Mouse (Mus musculus) kidney, adult 9 months (tissue): Measurements from ENCODE around the gene Slco2a1.

ENCODE experiments used
- DNase-seq: peaks from one replicate; pipeline ENCODE4 v3.0.0; 2022

The Slco2a1 gene

DNA sequence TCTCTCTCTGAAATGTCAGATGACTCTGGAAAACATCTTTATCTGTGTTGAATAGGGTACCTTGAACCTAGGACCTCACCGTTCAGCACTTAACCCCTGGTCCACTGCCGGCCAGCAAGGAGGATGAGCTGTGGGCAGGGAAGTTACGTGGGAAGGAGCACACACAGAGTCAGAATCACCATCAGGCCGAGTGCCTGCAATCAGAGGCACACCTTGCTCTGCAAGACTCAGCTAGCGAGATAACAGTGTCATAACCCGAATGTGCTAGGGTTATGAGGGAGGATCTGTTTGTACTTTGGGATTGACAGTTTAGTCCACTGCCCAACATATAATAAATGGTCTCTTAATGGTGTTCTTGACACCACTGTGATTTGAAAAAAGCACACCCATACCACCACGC is 50.2 kb downstream of the Slco2a1 start:
- DNase-seq = no peak

DNA sequence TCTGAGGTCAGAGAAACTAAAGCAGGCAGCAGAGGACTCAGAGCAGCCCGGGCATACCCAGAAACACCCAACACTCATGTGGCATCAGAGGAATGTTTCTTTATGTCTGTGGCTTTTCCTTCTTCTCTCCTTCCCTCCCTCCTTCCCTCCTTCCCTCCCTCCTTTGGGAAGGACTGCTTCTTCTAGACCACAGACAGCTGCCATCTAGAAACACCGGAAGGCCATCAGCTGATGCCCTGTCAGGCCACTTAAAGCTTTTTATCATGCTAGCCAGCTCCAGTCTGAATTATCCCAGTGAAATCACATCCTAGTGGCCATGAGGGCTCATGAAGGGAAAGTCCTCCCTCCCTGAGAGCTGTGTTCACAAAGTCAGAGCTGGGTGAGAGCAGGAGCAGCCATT is 52.1 kb downstream of the Slco2a1 start:
- DNase-seq = no peak

DNA sequence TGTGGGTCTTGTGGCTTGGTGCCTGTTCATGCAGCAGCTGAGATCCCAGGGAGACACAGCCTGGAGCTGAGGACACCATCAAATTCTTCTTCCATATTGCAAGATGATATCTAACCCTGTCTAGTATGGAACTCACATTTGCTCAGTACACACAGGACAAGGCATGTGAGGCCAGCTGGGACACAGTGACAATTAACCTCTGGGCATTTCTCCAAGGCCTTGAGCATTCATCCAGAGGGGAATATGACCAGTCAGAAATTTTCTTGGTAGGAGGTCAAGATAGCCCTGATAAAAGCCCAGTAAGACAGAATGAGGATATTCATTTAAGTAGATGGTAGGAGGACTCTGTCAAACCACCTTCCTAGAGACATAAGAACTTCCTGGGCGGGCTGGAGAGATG is 56.9 kb downstream of the Slco2a1 start:
- DNase-seq = peak; percentile 32

DNA sequence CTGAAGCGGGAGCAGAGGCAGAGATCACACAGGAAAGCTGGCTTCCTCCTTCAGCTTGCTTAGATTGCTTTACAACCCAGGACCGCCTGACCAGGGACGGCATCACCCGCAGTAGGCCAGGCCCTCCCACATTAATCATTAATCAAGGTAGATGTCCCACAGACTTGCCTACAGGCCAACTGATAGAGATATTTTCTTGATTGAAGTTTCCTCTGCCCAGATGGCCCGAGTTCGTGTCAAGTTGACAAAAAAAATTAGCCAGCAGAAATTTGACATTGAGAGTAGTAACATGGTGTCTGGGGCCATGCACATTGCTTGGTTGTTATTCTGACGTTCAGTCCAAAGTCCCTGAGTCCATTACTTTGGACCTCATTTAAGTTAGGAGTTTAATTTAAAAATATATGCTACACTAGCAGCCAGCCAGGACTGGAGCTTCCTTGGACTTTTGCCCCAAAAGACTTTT is 60.6 kb downstream of the Slco2a1 start:
- peak; percentile 54 for DNase-seq

DNA sequence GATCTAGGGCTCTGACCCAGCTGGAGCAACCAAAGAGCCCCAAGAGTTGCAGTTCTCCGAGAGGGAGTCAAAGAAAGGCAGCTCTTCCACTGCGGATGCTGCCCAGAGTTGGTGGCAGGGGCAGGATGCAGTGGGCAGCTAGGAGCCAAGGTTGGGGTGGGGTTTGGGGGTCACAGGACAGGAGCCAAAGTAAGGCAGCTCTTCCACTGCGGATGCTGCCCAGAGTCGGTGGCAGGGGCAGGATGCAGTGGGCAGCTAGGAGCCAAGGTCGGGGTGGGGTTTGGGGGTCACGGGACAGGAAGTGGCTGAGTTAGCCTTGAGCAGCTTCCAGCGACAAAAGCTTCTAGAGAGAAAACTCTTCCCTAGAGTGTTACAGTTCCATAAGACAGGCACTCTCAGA is 65.3 kb downstream of the Slco2a1 start:
- DNase-seq = no peak

DNA sequence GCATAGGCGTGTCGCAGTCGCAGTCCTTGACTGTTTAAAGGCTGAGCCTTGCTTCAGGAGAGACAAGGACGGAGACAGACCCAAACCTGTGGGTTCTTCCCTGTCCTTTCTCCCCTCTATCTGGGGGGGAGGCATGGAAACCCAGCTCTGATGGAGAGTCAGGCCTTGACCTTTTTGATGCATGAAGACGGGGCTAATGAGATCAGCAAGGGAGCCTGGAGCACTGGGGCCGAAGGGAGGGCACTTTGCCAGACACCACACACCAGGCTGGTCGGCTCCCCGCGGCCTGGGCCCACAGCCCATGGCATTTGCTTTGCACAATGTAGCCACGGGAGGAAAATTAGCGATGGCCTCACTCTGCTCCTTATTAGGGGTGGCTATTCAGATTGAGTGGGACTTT is 66.5 kb downstream of the Slco2a1 start:
- no peak for DNase-seq

DNA sequence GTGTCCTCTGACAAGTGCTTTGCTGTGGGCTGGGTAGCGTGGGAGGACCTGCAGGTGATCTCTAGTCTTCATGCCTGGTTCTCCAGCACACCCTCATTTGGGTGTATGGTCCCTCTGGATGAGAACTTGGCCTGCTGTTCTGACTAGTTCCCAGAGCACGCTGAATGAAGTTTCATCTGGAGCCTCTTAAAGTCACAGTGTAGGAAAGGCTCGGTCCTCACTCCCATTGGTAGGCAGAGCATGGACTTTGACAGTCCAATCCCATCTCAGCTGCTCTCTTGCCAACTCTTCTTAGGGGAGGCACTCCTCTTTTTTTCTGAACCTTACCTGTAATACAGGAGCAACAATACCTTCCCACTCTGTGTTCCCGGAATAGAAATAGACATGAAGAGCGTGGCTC is 67.7 kb downstream of the Slco2a1 start:
- DNase-seq = no peak

DNA sequence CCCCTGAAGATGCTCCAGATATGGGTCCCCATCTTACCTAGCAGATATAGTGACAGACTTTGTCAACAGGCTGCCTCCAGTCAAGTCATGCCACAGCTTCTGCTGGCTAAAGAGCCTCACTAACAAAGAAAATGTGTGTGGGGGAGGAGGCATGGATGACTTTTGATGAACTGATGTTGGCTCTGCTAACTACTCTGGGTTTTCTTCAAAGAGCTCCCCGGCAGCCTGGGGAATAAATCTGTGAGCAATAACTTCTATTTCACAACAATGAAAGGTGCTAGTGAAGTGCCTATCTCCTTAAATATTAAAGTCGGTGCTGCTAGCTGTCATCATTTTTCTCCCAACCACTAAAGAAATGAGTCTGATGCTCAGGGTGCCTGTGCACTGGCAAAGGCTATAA is 72.0 kb downstream of the Slco2a1 start:
- no peak for DNase-seq

DNA sequence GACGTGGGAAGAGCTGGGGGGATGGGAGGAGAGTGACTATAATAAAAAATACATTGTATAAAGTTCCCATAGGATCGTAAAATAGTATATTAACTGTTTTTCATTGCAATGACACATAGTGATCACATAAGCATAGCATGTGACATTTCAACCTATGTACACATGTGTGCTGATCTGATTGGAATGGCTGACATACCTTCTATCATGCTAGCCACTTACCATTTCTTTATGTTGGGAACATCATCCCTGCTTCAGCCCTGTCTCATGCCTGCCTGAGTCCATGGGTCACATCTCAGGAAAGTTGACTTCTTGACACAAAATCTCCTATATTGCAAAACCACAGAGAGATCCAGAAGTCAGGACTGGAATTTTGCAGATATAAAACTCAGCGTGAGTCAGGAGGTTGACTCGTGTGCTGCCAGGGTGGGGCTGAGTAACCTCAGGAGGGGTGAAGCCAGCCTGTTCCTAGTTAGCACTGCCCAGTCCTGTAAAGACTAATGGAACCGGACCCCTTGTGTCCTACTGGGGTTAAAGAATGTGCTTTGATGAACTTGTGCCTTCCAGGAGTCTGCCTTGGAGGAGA is 73.0 kb downstream of the Slco2a1 start:
- DNase-seq = no peak

DNA sequence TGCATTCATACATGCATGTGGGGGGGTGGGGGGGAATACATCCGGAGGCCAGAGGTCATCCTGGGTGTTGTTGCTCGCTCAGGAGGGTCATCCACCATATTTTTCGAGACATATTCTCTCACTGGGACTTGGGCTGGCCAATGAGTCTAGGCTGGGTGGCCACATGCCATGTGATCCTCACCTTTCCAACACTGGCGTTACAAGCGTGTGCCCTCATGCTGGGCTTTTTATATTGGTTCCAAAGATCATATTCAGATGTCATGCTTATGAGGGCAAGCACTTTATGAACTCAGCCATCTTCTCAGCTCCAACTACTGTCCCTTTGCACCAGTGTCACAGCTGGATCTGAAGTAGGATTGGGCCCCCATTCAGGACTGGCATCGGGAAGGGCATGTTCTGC is 75.1 kb downstream of the Slco2a1 start:
- no peak for DNase-seq

DNA sequence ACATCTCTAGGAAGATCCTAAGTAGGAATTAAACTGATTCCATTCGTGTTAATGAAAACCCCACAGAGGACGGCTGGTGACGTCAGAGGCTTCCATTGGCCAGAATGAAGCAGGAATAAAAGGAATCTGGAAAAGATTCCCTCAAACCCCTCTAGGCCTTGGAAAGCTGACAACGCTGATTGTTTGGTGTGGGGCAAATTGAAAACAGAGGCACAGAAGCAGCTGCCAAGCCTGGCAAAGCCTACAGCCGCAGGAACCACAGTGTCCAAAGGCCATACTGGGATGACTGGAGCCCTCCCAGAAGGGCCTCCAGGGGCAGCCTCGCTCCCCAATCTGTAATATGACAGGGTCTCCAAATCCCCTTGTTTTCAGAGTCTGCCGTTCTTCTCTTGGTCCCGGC is 78.3 kb downstream of the Slco2a1 start:
- no peak for DNase-seq

DNA sequence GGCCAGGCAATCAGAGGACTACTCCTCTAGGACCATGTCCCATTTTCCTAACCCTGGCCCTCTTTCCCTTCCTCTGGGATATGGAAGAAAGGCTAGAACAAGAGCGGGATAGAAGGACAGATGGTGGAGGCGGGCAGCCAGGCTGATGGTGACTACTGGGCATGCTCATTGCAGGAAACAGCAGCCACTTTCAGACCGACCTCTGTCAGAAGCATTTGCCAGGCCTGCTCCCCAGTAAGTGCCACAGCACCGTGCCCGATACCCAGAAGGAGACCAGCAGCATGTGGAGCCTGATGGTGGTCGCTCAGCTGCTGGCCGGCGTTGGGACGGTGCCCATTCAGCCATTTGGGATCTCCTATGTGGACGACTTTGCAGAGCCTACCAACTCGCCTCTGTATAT is 79.1 kb downstream of the Slco2a1 start:
- no peak for DNase-seq

DNA sequence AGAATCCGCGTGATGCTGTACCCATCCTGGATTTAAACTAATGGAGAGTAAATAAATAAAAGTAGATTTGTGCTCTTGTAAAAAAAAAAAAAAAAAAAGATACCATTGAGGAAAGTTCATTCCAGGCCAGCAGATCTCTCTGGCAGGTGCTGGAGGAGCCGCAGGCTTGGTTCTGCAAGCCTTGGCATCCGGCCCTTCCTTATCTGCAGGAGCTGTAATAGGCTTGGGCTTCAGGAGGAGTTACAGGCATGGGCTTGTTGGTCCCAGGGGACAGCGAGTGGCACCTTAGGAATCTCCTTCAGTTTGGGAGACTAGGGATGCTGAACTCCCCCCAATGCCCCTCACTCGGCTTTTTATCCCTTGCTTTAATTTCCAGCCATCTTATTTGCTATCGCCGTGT is 80.3 kb downstream of the Slco2a1 start:
- DNase-seq = no peak

DNA sequence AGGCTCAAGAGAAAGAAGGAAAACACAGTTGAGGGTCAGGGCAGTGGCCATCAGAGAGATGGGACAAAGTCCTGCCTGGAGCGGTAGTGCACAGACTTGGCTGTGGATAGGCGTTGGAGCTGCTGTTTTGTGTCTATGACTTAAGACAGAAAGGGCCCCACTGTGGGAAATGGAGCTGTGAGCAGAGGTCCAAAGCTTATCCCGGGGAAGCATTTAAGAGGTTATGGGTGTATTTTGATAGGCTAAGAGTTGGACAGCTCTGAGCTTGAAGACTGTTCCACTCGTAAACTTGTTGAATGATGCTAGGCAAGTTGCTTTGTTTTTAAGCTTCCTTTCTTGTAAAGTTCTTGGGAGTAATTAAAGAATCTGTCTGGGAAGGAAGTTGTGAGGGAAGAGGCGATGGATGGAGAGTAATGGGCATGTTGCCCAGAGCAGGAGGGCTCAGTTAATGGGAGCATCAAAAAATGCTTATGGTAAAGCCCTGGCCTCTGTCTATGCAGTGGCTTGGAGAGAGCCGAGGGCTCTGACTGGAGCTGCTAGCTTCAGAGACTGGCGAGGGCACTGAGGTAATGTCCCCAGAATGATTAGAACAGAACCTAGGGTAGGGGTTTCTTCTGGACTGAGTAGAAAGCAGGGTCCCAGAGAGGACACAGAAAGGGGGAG is 83.2 kb downstream of the Slco2a1 start:
- no peak for DNase-seq

DNA sequence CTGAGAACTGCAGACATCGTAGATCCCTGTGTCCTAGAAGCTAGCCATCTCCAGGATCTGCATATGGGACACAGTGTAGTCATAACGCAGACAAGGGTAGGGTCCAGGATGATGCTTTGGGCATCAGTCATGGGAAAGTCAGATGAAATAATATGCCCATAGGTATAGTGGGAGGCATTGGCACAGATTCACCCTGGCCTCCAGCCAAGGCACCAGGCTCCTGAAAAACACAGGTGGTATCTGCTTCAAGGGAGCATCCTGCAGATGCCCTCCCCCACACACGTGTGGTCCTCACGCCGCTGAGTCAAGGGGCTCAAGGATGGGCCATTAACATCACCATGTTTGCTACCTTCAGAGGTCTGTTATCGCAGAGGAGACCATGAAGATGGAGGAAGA is 83.7 kb downstream of the Slco2a1 start:
- no peak for DNase-seq

DNA sequence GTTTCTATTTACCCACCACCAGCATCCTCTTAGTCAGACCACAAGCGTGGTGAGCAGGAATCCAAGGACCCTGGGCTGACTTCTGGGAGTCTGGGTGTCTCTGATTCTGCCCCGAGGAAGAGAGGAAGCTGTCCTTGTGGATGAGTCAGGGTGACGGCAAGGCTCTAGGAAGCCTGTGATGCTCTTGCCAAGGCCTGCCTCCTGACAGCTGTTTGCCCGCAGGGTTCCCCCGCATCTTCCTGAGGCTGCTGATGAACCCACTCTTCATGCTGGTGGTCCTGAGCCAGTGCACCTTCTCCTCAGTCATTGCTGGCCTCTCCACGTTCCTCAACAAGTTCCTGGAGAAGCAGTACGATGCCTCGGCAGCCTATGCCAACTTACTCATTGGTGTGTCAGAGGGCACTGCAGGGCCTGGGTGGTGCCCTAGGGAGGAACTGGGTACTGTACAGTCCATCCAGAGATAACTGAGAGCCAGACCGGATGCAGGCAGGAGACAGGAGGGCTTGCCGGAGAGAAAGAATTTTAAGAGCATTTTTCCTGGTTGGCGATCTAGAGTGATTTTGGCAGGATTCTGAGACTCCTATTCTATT is 84.5 kb downstream of the Slco2a1 start:
- no peak for DNase-seq

DNA sequence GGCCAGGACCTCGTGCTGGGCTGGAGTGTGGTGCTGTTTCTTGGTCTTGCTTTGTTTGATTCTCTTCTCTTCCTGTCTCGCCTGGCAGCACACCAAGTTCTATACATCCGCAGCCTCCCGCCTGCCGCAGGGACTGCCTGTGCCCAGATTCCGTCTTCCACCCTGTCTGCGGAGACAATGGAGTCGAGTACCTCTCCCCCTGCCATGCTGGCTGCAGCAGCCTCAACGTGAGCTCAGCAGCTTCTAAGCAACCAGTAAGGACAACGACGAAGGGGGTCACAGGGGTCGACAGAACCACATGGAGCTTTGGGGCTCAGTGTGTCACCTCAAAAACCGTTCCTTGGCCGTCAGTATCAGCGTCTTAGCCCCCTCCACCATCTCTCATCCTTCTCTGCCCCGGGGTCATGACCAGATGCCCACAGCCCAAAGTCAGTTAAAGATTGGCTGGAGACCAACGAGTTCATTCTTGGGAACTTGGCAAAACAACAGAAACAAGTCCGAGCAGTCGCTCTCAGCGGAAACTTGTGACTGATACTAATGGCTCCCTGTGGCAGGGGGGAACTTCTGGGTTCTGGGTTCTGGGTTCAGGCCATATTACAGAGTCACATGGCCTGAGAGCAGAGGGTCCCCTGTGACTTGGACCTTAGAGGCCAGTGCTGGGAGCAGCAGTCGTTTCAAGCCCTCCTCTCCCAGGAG is 88.5 kb downstream of the Slco2a1 start:
- peak; percentile 54 for DNase-seq

DNA sequence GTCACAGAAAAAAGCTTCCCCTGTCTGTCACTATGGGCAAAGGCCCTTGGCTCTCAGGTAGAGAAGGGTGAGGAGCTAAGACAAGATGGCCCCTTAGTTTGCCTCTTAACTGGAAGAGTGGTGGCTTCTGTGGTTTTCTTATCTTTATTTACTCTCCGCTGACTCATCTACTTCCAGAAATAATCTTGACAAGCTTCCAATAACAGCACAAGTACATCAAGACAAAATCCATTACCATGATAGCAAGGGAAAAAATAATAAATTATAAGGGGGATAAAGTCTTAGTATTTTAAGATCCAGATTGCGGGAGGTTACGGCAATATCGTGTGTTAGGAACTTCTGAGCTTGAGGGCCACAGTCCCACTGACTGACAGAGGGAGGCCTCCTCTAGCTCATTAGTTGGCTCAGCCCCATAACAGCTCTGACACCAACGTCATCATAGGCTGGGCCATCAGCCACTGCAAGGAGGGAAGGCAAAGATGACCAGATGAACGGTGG is 89.7 kb downstream of the Slco2a1 start:
- DNase-seq = peak; percentile 54

DNA sequence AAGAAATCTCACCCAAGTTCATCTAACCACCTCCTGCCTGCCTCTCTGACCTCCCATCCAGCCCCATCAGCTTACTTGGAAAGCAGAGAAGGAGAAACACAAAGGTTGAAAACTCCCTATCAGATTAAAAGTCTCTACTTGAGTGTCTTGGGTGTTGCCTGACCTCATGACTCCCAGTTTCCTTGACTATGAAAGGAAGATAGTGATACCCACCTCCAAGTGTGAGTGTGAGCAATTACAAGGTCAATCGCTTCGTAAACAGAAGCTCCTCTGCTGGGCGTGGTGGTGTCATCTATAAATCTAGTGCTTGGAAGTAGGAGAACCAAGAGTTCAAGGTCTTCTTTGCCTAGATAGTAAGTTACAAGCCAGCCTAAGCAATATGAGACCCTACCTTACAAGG is 91.7 kb downstream of the Slco2a1 start:
- no peak for DNase-seq

DNA sequence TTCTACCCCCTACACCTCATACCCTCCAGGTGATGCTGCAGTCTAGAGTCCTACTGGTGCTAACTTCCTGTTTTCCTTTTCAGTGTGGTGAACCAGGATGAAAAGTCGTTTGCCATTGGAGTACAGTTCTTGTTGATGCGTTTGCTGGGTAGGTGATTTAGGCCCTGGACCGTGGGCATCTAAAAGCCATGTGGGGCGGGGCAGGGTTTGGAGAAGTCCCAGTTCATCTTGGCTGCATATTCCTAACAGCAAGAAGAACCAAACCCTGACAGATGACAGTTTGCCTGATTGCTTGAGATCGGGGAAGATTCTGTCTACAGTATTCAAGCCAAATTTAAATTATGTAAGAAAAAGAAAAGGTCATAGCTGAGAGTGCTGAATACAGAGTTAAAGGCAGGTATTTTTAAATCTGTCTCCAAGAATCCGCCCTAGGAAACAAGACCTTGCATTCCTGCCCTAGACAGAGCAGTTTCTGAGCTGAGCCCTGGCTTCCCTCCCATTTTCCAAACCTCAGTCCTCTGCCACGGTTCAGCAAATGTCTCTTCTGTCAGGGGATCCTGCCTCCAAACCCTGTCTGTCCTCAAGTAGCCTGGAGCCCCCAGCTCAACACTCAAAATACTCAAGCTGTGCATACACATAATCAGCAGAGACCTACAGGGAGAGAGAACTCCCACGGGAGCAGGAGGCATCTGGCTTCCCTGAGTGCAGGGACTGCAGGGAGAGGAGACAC is 93.9 kb downstream of the Slco2a1 start:
- DNase-seq = no peak

DNA sequence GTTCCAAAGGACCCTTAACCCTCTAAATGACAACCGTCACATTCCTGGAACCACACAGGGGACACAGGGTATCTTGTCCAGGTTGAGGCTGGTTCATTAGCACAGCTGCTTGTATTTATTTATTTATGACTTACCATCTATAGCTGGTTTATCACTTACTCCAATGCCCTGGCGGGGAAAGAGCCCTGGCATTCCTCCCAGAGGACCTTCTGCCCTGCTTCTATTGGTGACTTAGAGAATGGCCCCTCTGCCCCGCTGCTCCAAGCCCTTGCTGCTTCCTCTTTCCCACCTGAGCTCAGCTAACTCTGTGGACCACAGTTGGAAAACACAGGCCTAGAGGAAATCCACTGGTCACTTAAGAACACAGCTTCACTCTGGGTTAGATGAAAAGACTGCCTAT is 94.9 kb downstream of the Slco2a1 start:
- no peak for DNase-seq

DNA sequence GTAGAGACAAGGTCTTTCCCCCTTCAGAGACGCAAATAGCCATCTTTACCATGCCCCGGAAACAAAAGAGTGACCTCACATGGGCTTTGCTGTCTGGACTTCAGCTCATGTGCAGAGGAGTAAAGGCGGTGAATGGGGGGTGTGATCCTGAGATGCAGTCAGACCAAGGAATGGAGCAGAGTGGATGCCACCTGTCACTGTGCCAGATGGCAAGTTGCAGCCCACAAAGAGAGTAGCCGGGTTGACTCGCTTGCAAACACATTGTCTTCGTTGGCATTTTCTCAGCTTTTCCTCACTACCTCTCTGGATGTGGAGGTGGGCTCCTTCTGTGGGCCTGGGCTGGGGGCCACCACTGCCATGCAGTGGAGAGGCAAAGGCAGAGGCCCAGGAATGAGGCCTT is 98.2 kb downstream of the Slco2a1 start:
- no peak for DNase-seq

DNA sequence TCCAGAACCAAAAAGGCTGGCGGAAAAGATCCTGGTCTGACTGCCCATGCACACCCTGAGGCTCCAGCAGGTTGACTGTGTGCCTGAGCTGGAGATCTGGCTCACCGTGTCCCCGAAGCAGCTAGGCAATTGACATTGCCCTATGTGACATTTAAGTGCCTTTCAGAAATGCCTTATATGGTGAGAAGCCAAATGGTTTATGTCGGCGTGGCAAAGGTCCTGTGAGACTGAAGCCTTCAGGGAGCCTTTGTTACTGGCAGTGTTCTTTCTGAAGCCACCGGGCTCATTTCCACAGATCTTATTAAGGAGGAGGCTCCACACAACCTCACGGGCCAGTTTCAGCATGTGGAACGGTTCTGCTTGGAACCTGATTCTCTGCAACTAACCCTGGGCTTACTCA is 98.8 kb downstream of the Slco2a1 start:
- peak; percentile 40 for DNase-seq
